Comparison of ENCODE assay signal across 8 mouse cellular contexts in the genomic region with DNA sequence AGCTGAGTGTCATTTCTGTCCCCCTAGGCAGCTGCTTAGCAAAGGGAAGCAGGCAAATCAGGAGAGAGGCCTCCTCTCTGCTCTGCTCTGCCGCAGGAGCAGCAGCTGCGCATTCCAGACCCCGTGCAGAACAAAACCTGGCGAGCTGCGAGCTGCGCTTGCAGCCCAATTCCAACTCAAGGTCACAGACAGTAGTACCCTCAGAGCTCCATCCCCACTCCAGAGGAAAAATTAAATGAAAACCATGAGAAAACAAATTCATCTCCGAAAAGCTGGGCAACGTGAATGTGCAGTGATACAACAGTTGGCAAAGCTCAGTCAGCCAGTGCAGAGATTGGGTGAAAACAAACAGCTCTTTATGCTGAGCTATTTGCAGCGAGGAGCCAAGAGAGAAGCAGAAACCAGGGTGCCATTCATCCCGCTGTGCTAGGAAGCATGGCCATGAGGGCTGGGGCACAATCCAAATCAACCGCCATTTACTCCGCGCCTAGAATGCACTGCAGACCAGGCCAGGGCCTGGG. TPM values are rescaled to one million over a fixed set of nuclear protein-coding genes. Genes with fewer than 3 reads are reported as not detected.
A peak's percentile ranks its signal among the peaks of the same experiment; 100 is the strongest.
DNase-seq lines count a peak whose midpoint lies in the region; ATAC-seq and TF ChIP-seq lines count a peak whose summit lies in the region.

No protein-coding gene starts in this region.

- no peaks in the 10 kb centered on the region for H3K27me3 ChIP-seq in liver, postnatal 0 days (ENCODE audit: insufficient read depth, low read length)
- H3K27me3 ChIP-seq in stomach, embryonic 15.5 days (replicated peaks), result no peaks in the 10 kb centered on the region
- no peaks in the 10 kb centered on the region for H3K27me3 ChIP-seq in kidney, embryonic 16.5 days (ENCODE audit: insufficient read depth, low read length)

- H3K4me2 ChIP-seq in liver, postnatal 0 days (ENCODE audit: low read depth, low read length), result peak overlapping the region; percentile 30
- peak overlapping the region; percentile 6 for H3K4me2 ChIP-seq in stomach, embryonic 15.5 days
- H3K4me2 ChIP-seq in kidney, embryonic 16.5 days (replicated peaks; ENCODE audit: low read depth, low read length), result no peak overlapping the region

- TF ChIP-seq POLR2A in cortical plate, adult 2 months (IDR thresholded peaks at IDR 0.05; ENCODE audit: extremely low read depth, insufficient read depth, low read length), result peak; percentile 33; the same call in 1 of the 2 replicates

- no peaks in the 10 kb centered on the region for H3K9me3 ChIP-seq in liver, postnatal 0 days (ENCODE audit: low read length)
- H3K9me3 ChIP-seq in stomach, embryonic 15.5 days, result no peaks in the 10 kb centered on the region
- no peaks in the 10 kb centered on the region for H3K9me3 ChIP-seq in kidney, embryonic 16.5 days (ENCODE audit: low read length)

- H3K36me3 ChIP-seq in liver, postnatal 0 days (replicated peaks; ENCODE audit: insufficient read depth, low read length), result peaks cover 9% of the 10 kb centered on the region
- no peaks in the 10 kb centered on the region for H3K36me3 ChIP-seq in stomach, embryonic 15.5 days
- H3K36me3 ChIP-seq in kidney, embryonic 16.5 days (ENCODE audit: insufficient read depth, low read length), result 0 out of 2 replicates have a peak, but pooled peaks cover 4% of the 10 kb centered on the region

- WGBS in liver, postnatal 0 days (ENCODE audit: insufficient replicate concordance), result 62% methylated on average over 13 of the region's 13 CpGs
- WGBS in stomach, embryonic 15.5 days, result 40% methylated on average over 13 of the region's 13 CpGs
- 56% methylated on average over 13 of the region's 13 CpGs for WGBS in kidney, embryonic 16.5 days

- no peaks in the 10 kb centered on the region; the same call in 1 of the 2 replicates for H3K4me1 ChIP-seq in cortical plate, adult 2 months (ENCODE audit: control insufficient read depth, insufficient read depth, low read length)
- peaks cover 14% of the 10 kb centered on the region for H3K4me1 ChIP-seq in liver, postnatal 0 days (ENCODE audit: insufficient read depth)
- H3K4me1 ChIP-seq in stomach, embryonic 15.5 days, result peaks cover 4% of the 10 kb centered on the region; the same call in 1 of the 2 replicates
- no peaks in the 10 kb centered on the region for H3K4me1 ChIP-seq in kidney, embryonic 16.5 days (ENCODE audit: insufficient read depth, low read length)

- no peak for TF ChIP-seq EP300 in liver, postnatal 0 days (IDR thresholded peaks at IDR 0.05; ENCODE audit: low read depth)

- TF ChIP-seq CTCF in cortical plate, adult 2 months (IDR thresholded peaks at IDR 0.05; ENCODE audit: extremely low read depth, insufficient read depth, low read length), result no peak
- no peak for TF ChIP-seq CTCF in liver, postnatal 0 days (IDR thresholded peaks at IDR 0.05; ENCODE audit: low read depth)

- peak overlapping the region; percentile 75 for H3K27ac ChIP-seq in cortical plate, adult 2 months (ENCODE audit: insufficient read depth, low read length)
- H3K27ac ChIP-seq in liver, postnatal 0 days (ENCODE audit: low read depth), result peak overlapping the region; percentile 76
- H3K27ac ChIP-seq in stomach, embryonic 15.5 days, result peak overlapping the region; percentile 82
- no peak overlapping the region for H3K27ac ChIP-seq in kidney, embryonic 16.5 days (ENCODE audit: low read length)

- H3K4me3 ChIP-seq in cortical plate, adult 2 months (ENCODE audit: insufficient read depth, low read length), result no peak overlapping the region
- no peak overlapping the region for H3K4me3 ChIP-seq in liver, postnatal 0 days (ENCODE audit: low read depth, low read length)
- no peak overlapping the region for H3K4me3 ChIP-seq in stomach, embryonic 15.5 days (replicated peaks)
- no peak overlapping the region for H3K4me3 ChIP-seq in kidney, embryonic 16.5 days (ENCODE audit: low read length)

- peak; percentile 65 for DNase-seq in ZHBTc4 (ENCODE audit: low read depth, low spot score)
- peak; percentile 22 to 25 for DNase-seq in heart, adult 18-20 months
- DNase-seq in layer of hippocampus, adult 9-11 months, result peak; percentile 86
- no peak for DNase-seq in liver, postnatal 0 days
- DNase-seq in lung, postnatal 4 days, result no peak

- ATAC-seq in liver, postnatal 0 days, result peak; percentile 20; the same call in 1 of the 2 replicates
- peak; percentile 28; the same call in 1 of the 2 replicates for ATAC-seq in stomach, embryonic 15.5 days (ENCODE audit: insufficient read depth, low FRiP score, low read depth)
- no peak for ATAC-seq in kidney, embryonic 16.5 days (ENCODE audit: low FRiP score, low TSS enrichment)

- H3K9ac ChIP-seq in liver, postnatal 0 days (replicated peaks), result peak overlapping the region; percentile 41; the same call in 1 of the 2 replicates
- H3K9ac ChIP-seq in stomach, embryonic 15.5 days, result no peak overlapping the region
- H3K9ac ChIP-seq in kidney, embryonic 16.5 days (replicated peaks; ENCODE audit: low read length), result no peak overlapping the region

RNA-seq across cellular contexts. Expression of a gene that starts 18.6 kb away (rescaled TPM):
- polyA plus RNA-seq in cortical plate, adult 2 months (2012; rRNA removed), result 7.3 and 8.3 TPM in 2 replicates
- total RNA-seq in heart, adult 18-20 months (2021), result 10 to 100 TPM; 16.2 to 17.6 TPM
- 11.9 and 12.4 TPM in 2 replicates for polyA plus RNA-seq in liver, postnatal 0 days (2015; fragmentation: Nextera tagmentation; extraction: Ambion mirVana)
- 31.5 and 32.7 TPM in 2 replicates for polyA plus RNA-seq in stomach, embryonic 15.5 days (2015; fragmentation: Nextera tagmentation; extraction: Ambion mirVana)
- 23.4 and 26.3 TPM in 2 replicates for polyA plus RNA-seq in kidney, embryonic 16.5 days (2015; fragmentation: Nextera tagmentation; extraction: Ambion mirVana)

RNA-seq across cellular contexts. Expression of a gene that starts 40.7 kb away (rescaled TPM):
- 0.85 and 1.1 TPM in 2 replicates for polyA plus RNA-seq in cortical plate, adult 2 months (2012; rRNA removed)
- under 1 TPM in 1 of 2 experiments, not detected in 1; 0.18 TPM for total RNA-seq in heart, adult 18-20 months (2021)
- 1.0 and 1.8 TPM in 2 replicates for polyA plus RNA-seq in liver, postnatal 0 days (2015; fragmentation: Nextera tagmentation; extraction: Ambion mirVana)
- 0.52 and 0.74 TPM in 2 replicates for polyA plus RNA-seq in stomach, embryonic 15.5 days (2015; fragmentation: Nextera tagmentation; extraction: Ambion mirVana)
- 0.50 and 0.60 TPM in 2 replicates for polyA plus RNA-seq in kidney, embryonic 16.5 days (2015; fragmentation: Nextera tagmentation; extraction: Ambion mirVana)

RNA-seq across cellular contexts. Expression of a gene that starts 51.7 kb away (rescaled TPM):
- 319 and 331 TPM in 2 replicates for polyA plus RNA-seq in cortical plate, adult 2 months (2012; rRNA removed)
- 10 to 100 TPM; 60.2 to 63.9 TPM for total RNA-seq in heart, adult 18-20 months (2021)
- polyA plus RNA-seq in liver, postnatal 0 days (2015; fragmentation: Nextera tagmentation; extraction: Ambion mirVana), result 44.8 and 51.0 TPM in 2 replicates
- polyA plus RNA-seq in stomach, embryonic 15.5 days (2015; fragmentation: Nextera tagmentation; extraction: Ambion mirVana), result 100 and 107 TPM in 2 replicates
- polyA plus RNA-seq in kidney, embryonic 16.5 days (2015; fragmentation: Nextera tagmentation; extraction: Ambion mirVana), result 88.3 and 91.1 TPM in 2 replicates

RNA-seq across cellular contexts. Expression of a gene that starts 52.6 kb away (rescaled TPM):
- 82.6 and 84.8 TPM in 2 replicates for polyA plus RNA-seq in cortical plate, adult 2 months (2012; rRNA removed)
- total RNA-seq in heart, adult 18-20 months (2021), result 10 to 100 TPM; 63.9 to 78.5 TPM
- polyA plus RNA-seq in liver, postnatal 0 days (2015; fragmentation: Nextera tagmentation; extraction: Ambion mirVana), result 52.5 and 54.5 TPM in 2 replicates
- polyA plus RNA-seq in stomach, embryonic 15.5 days (2015; fragmentation: Nextera tagmentation; extraction: Ambion mirVana), result 77.3 and 85.9 TPM in 2 replicates
- polyA plus RNA-seq in kidney, embryonic 16.5 days (2015; fragmentation: Nextera tagmentation; extraction: Ambion mirVana), result 81.5 and 82.3 TPM in 2 replicates

Comparison
In these comparisons a context has a peak if more than half of its experiments do, and no peak if none do; other contexts are left out.
1. DNase-seq: peak in ZHBTc4 (single experiment), heart, adult 18-20 months (2 of 2) and layer of hippocampus, adult 9-11 months (single experiment); none in liver, postnatal 0 days (single experiment) and lung, postnatal 4 days (0 of 2).